ENCODE assay signal across 15 mouse cellular contexts in genomic region chr4:134615929-134616625, GRCm38 (mm10).
DNase-seq lines count a peak whose midpoint lies in the region; ATAC-seq and TF ChIP-seq lines count a peak whose summit lies in the region.
"Had no signal": no experiment of that assay in that cellular context is flagged by ENCODE, and none has a peak within 500 bp of the region (broad histone marks: within the 10 kb centered on the region; RNA-seq: fewer than 3 reads in every experiment).

No protein-coding gene starts in this region.

- no peak for TF ChIP-seq CTCF in hindbrain, postnatal 0 days (IDR thresholded peaks at IDR 0.05; ENCODE audit: low read depth)

- H3K4me3 ChIP-seq in hindbrain, postnatal 0 days (ENCODE audit: low read length), result no peak overlapping the region
- H3K4me3 ChIP-seq in liver, embryonic 11.5 days (ENCODE audit: low read depth, low read length), result no peak overlapping the region
- H3K4me3 ChIP-seq: stomach, embryonic 15.5 days had no signal

- WGBS in hindbrain, postnatal 0 days, result 49% methylated on average over 15 of the region's 15 CpGs
- WGBS in liver, embryonic 11.5 days, result 81% methylated on average over 15 of the region's 15 CpGs

- no peaks in the 10 kb centered on the region for H3K9me3 ChIP-seq in hindbrain, postnatal 0 days (ENCODE audit: low read length)
- H3K9me3 ChIP-seq in liver, embryonic 11.5 days (ENCODE audit: control insufficient read depth, low read length), result no peaks in the 10 kb centered on the region
- H3K9me3 ChIP-seq: stomach, embryonic 15.5 days had no signal

- H3K36me3 ChIP-seq in hindbrain, postnatal 0 days (ENCODE audit: insufficient read depth, low read length), result no peaks in the 10 kb centered on the region
- no peaks in the 10 kb centered on the region for H3K36me3 ChIP-seq in liver, embryonic 11.5 days (ENCODE audit: control insufficient read depth, insufficient read depth, low read length)
- H3K36me3 ChIP-seq: stomach, embryonic 15.5 days had no signal

- H3K9ac ChIP-seq in hindbrain, postnatal 0 days (replicated peaks; ENCODE audit: low read length), result no peak overlapping the region
- no peak overlapping the region for H3K9ac ChIP-seq in liver, embryonic 11.5 days (ENCODE audit: low read depth, low read length)
- H3K9ac ChIP-seq: stomach, embryonic 15.5 days had no signal

- H3K4me2 ChIP-seq in hindbrain, postnatal 0 days (ENCODE audit: low read depth, low read length), result no peak overlapping the region
- no peak overlapping the region for H3K4me2 ChIP-seq in liver, embryonic 11.5 days
- H3K4me2 ChIP-seq: stomach, embryonic 15.5 days had no signal

- peaks cover 19% of the 10 kb centered on the region for H3K4me1 ChIP-seq in hindbrain, postnatal 0 days (ENCODE audit: insufficient read depth, low read length)
- peaks cover 7% of the 10 kb centered on the region for H3K4me1 ChIP-seq in liver, embryonic 11.5 days (replicated peaks; ENCODE audit: control insufficient read depth, insufficient read depth, low read length)

- H3K27me3 ChIP-seq in hindbrain, postnatal 0 days (ENCODE audit: insufficient read depth, low read length), result no peaks in the 10 kb centered on the region
- no peaks in the 10 kb centered on the region for H3K27me3 ChIP-seq in liver, embryonic 11.5 days (replicated peaks; ENCODE audit: control insufficient read depth, insufficient read depth, low read length)
- H3K27me3 ChIP-seq: Patski; stomach, embryonic 15.5 days had no signal

- DNase-seq in layer of hippocampus, adult 11-12 months (ENCODE audit: low spot score), result peak; percentile 48
- no peak for DNase-seq in layer of hippocampus, adult 8-10 months (ENCODE audit: low spot score in 2 of 2)
- peak; percentile 62 to 77 for DNase-seq in right cerebral cortex, postnatal 10 days (ENCODE audit: low spot score in 2 of 2)
- DNase-seq in right cerebral cortex, postnatal 4 days, result no peak
- peak; percentile 53 for DNase-seq in hindbrain, postnatal 0 days (ENCODE audit: low spot score)
- no peak for DNase-seq in cerebellum, postnatal 25 days
- DNase-seq in liver, embryonic 11.5 days (ENCODE audit: low spot score), result no peak
- no peak for DNase-seq in ovary, postnatal 36 days (ENCODE audit: low spot score)
- DNase-seq: B cell, adult 2 months; heart, adult 18-20 months; heart, postnatal 10 days had no signal

- peak; percentile 69 for ATAC-seq in hindbrain, postnatal 0 days
- no peak for ATAC-seq in liver, embryonic 11.5 days (replicated peaks; ENCODE audit: low FRiP score)
- ATAC-seq: intestine, embryonic 16.5 days; Patski had no signal

- H3K27ac ChIP-seq in hindbrain, postnatal 0 days, result 0 out of 2 replicates have a peak overlapping the region, but pooled peaks have one; percentile 32
- H3K27ac ChIP-seq in liver, embryonic 11.5 days (ENCODE audit: low read depth, low read length), result no peak overlapping the region
- H3K27ac ChIP-seq: kidney, postnatal 0 days; stomach, embryonic 15.5 days had no signal

Comparison
In these comparisons a context has a peak if more than half of its experiments do, and no peak if none do; other contexts are left out.
1. DNase-seq: peak in layer of hippocampus, adult 11-12 months (single experiment), right cerebral cortex, postnatal 10 days (2 of 2) and hindbrain, postnatal 0 days (single experiment); none in layer of hippocampus, adult 8-10 months (0 of 2), right cerebral cortex, postnatal 4 days (single experiment), cerebellum, postnatal 25 days (0 of 2), liver, embryonic 11.5 days (single experiment) and ovary, postnatal 36 days (single experiment).